Mouse (Mus musculus) C2C12 (cell line): ENCODE results near the gene Cdkn2b.

Source experiments
- CTCF ChIP-seq: IDR thresholded peaks from one replicate; pipeline ENCODE4 v1.5.1; 2011; ENCODE audit not compliant: control insufficient read depth, insufficient read depth, insufficient read length
- FOSL1 ChIP-seq: IDR thresholded peaks from one replicate; pipeline ENCODE4 v1.8.0; 2011; ENCODE audit warnings: mild to moderate bottlenecking, low read length; ENCODE audit not compliant: poor library complexity, insufficient read depth, severe bottlenecking
- MYOG ChIP-seq: IDR thresholded peaks from one replicate; pipeline ENCODE4 v1.6.1; 2011; ENCODE audit not compliant: control insufficient read depth, insufficient read length; ENCODE audit errors: extremely low read depth
- USF1 ChIP-seq: IDR thresholded peaks from one replicate; pipeline ENCODE4 v1.6.1; 2011; ENCODE audit warnings: low read depth, mild to moderate bottlenecking, control low read depth, moderate library complexity

GRCm38 (mm10) chr4:89289028-89289427 is 21.8 kb downstream of the Cdkn2b start:
- TF ChIP-seq USF1 (no peak), CTCF (no peak), MYOG (no peak), FOSL1 (no peak)
